Comparison of ENCODE assay signal across 9 mouse cellular contexts in the genomic region with DNA sequence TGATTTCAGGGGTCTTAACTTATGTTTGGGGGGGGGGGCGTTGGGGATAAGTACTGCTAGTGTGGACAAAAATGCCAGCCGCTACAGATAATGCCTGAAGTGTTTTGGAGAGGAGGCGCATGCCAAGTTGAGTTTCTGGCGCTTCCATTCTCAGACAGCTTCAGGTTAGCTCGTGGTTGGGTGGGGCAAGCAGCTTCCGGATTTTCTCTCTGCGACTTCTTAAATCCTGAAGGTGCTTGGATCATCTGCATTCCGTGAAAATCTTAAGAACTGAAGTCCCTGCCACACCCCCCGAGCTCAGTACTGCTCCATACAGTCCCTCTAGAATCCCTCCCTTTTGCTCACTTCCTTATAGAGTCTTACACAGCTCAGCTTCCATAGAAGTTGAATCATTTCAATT. TPM values are rescaled to one million over a fixed set of nuclear protein-coding genes. Genes with fewer than 3 reads are reported as not detected.
A peak's percentile ranks its signal among the peaks of the same experiment; 100 is the strongest.
DNase-seq lines count a peak whose midpoint lies in the region; ATAC-seq and TF ChIP-seq lines count a peak whose summit lies in the region.
"Had no signal": no experiment of that assay in that cellular context is flagged by ENCODE, and none has a peak within 500 bp of the region (broad histone marks: within the 10 kb centered on the region; RNA-seq: fewer than 3 reads in every experiment).

No protein-coding gene starts in this region.

- TF ChIP-seq EP300 in stomach, postnatal 0 days (optimal IDR thresholded peaks at IDR 0.05): no peak

- no peaks in the 10 kb centered on the region for H3K9me3 ChIP-seq in hindbrain, embryonic 16.5 days (ENCODE audit: control insufficient read depth, low read length)
- H3K9me3 ChIP-seq in hindbrain, embryonic 12.5 days (replicated peaks): no peaks in the 10 kb centered on the region
- no peaks in the 10 kb centered on the region for H3K9me3 ChIP-seq in neural tube, embryonic 13.5 days
- H3K9me3 ChIP-seq in stomach, postnatal 0 days (ENCODE audit: control insufficient read depth, low read length): no peaks in the 10 kb centered on the region
- H3K9me3 ChIP-seq: forebrain, embryonic 12.5 days had no signal

- H3K36me3 ChIP-seq in hindbrain, embryonic 16.5 days (ENCODE audit: control insufficient read depth, insufficient read depth, low read length): no peaks in the 10 kb centered on the region
- no peaks in the 10 kb centered on the region for H3K36me3 ChIP-seq in hindbrain, embryonic 12.5 days
- H3K36me3 ChIP-seq in neural tube, embryonic 13.5 days: no peaks in the 10 kb centered on the region
- H3K36me3 ChIP-seq in stomach, postnatal 0 days (ENCODE audit: control insufficient read depth, insufficient read depth, low read length): no peaks in the 10 kb centered on the region
- H3K36me3 ChIP-seq: forebrain, embryonic 12.5 days had no signal

- peak; percentile 50 for DNase-seq in cerebellum, adult 11-12 months
- DNase-seq in cerebellum, adult 11 months: no peak
- no peak for DNase-seq in neural tube, embryonic 10.5 days (ENCODE audit: extremely low spot score, low spot score)
- no peak for DNase-seq in stomach, postnatal 0 days (ENCODE audit: low spot score)

- peak overlapping the region; percentile 98 for H3K4me2 ChIP-seq in hindbrain, embryonic 16.5 days (ENCODE audit: low read length)
- no peak overlapping the region for H3K4me2 ChIP-seq in hindbrain, embryonic 12.5 days (replicated peaks)
- 0 out of 2 replicates have a peak overlapping the region, but pooled peaks have one; percentile 98 for H3K4me2 ChIP-seq in neural tube, embryonic 13.5 days
- peak overlapping the region; percentile 71 for H3K4me2 ChIP-seq in stomach, postnatal 0 days (replicated peaks; ENCODE audit: low read depth)
- H3K4me2 ChIP-seq: forebrain, embryonic 12.5 days had no signal

- peaks cover 2% of the 10 kb centered on the region; the same call in 1 of the 2 replicates for H3K27me3 ChIP-seq in hindbrain, embryonic 16.5 days (replicated peaks; ENCODE audit: control insufficient read depth, insufficient read depth, low read length)
- peaks cover 39% of the 10 kb centered on the region for H3K27me3 ChIP-seq in hindbrain, embryonic 12.5 days
- peaks cover 45% of the 10 kb centered on the region for H3K27me3 ChIP-seq in neural tube, embryonic 13.5 days
- no peaks in the 10 kb centered on the region for H3K27me3 ChIP-seq in stomach, postnatal 0 days (ENCODE audit: control insufficient read depth, insufficient read depth, low read length)

- H3K4me1 ChIP-seq in hindbrain, embryonic 16.5 days (ENCODE audit: control insufficient read depth, insufficient read depth, low read depth, low read length): peaks cover 15% of the 10 kb centered on the region
- H3K4me1 ChIP-seq in hindbrain, embryonic 12.5 days: peaks cover 14% of the 10 kb centered on the region
- peaks cover 21% of the 10 kb centered on the region for H3K4me1 ChIP-seq in neural tube, embryonic 13.5 days (replicated peaks)
- peaks cover 4% of the 10 kb centered on the region; the same call in 1 of the 2 replicates for H3K4me1 ChIP-seq in stomach, postnatal 0 days (replicated peaks; ENCODE audit: control insufficient read depth, insufficient read depth)

- H3K4me3 ChIP-seq in hindbrain, embryonic 16.5 days (ENCODE audit: low read length): no peak overlapping the region
- no peak overlapping the region for H3K4me3 ChIP-seq in hindbrain, embryonic 12.5 days
- no peak overlapping the region for H3K4me3 ChIP-seq in neural tube, embryonic 13.5 days
- peak overlapping the region; percentile 96 for H3K4me3 ChIP-seq in stomach, postnatal 0 days (ENCODE audit: low read depth, low read length)
- H3K4me3 ChIP-seq: forebrain, embryonic 12.5 days had no signal

- no peak overlapping the region for H3K27ac ChIP-seq in hindbrain, embryonic 16.5 days (ENCODE audit: low read depth, low read length)
- no peak overlapping the region for H3K27ac ChIP-seq in hindbrain, embryonic 12.5 days
- no peak overlapping the region for H3K27ac ChIP-seq in neural tube, embryonic 13.5 days (replicated peaks)
- no peak overlapping the region for H3K27ac ChIP-seq in stomach, postnatal 0 days (replicated peaks)
- H3K27ac ChIP-seq: forebrain, embryonic 12.5 days had no signal

- 57% methylated on average over 9 of the region's 9 CpGs for WGBS in hindbrain, embryonic 16.5 days
- WGBS in hindbrain, embryonic 12.5 days: 65% methylated on average over 9 of the region's 9 CpGs
- 67% methylated on average over 9 of the region's 9 CpGs for WGBS in neural tube, embryonic 13.5 days
- 43% methylated on average over 9 of the region's 9 CpGs for WGBS in stomach, postnatal 0 days

- no peak for TF ChIP-seq CTCF in stomach, postnatal 0 days (IDR thresholded peaks at IDR 0.05; ENCODE audit: low read depth)

- no peak for ATAC-seq in hindbrain, embryonic 16.5 days
- ATAC-seq in hindbrain, embryonic 12.5 days (ENCODE audit: low FRiP score): no peak
- no peak for ATAC-seq in neural tube, embryonic 13.5 days (ENCODE audit: low read depth)
- no peak for ATAC-seq in stomach, postnatal 0 days (ENCODE audit: low FRiP score, low TSS enrichment)
- no peak for ATAC-seq in megakaryocyte progenitor cell, adult 5-6 weeks (replicated peaks; ENCODE audit: poor library complexity)

- H3K9ac ChIP-seq in hindbrain, embryonic 16.5 days (ENCODE audit: low read depth, low read length): no peak overlapping the region; the same call in 1 of the 2 replicates
- no peak overlapping the region for H3K9ac ChIP-seq in hindbrain, embryonic 12.5 days
- no peak overlapping the region for H3K9ac ChIP-seq in neural tube, embryonic 13.5 days
- peak overlapping the region; percentile 18; the same call in 1 of the 2 replicates for H3K9ac ChIP-seq in stomach, postnatal 0 days (ENCODE audit: low read length)
- H3K9ac ChIP-seq: forebrain, embryonic 12.5 days had no signal

RNA-seq across cellular contexts. Expression of gene Klf9, which starts 3.0 kb away (rescaled TPM):
- polyA plus RNA-seq in hindbrain, embryonic 16.5 days (2015; fragmentation: Nextera tagmentation; extraction: Ambion mirVana): 3.8 and 4.9 TPM in 2 replicates
- 1.6 and 2.1 TPM in 2 replicates for polyA plus RNA-seq in hindbrain, embryonic 12.5 days (2016; fragmentation: Nextera tagmentation; extraction: Ambion mirVana)
- polyA plus RNA-seq in neural tube, embryonic 13.5 days (2015; fragmentation: Nextera tagmentation; extraction: Ambion mirVana): 1.5 and 2.1 TPM in 2 replicates
- polyA plus RNA-seq in stomach, postnatal 0 days (2015; fragmentation: Nextera tagmentation; extraction: Ambion mirVana): 11.3 and 17.4 TPM in 2 replicates
- 19.0 and 20.1 TPM in 2 replicates for total RNA-seq in megakaryocyte progenitor cell, adult 5-6 weeks (2015)
- total RNA-seq in megakaryocyte progenitor cell, adult 5-6 weeks (2017): 13.3 and 16.0 TPM in 2 replicates
